Mouse (Mus musculus) stomach, postnatal 0 days (tissue): ENCODE data around the gene Heatr9. TPM values are rescaled to one million over a fixed set of nuclear protein-coding genes. Genes with fewer than 3 reads are reported as not detected.

Experiments
- ATAC-seq: fragments of 200-750 bp; cut with Nextera tagmentation; 2 replicates; pipeline ENCODE4 v1.8.0; 2017; ENCODE audit not compliant: low FRiP score, low TSS enrichment
- DNase-seq: peaks from one replicate; pipeline ENCODE4 v3.0.0-alpha.2; 2016; ENCODE audit warnings: low spot score
- H3K27ac ChIP-seq: fragments of 300-500 bp; sonication (generic); replicated peaks from 2 replicates; pipeline ENCODE4 v1.5.1; 2014; ENCODE audit warnings: mild to moderate bottlenecking, control low read depth
- H3K27me3 ChIP-seq: fragments of 300-500 bp; sonication (generic); 2 replicates; pipeline ENCODE4 v1.6.1; 2014; ENCODE audit warnings: low read length; ENCODE audit not compliant: control insufficient read depth, insufficient read depth
- H3K36me3 ChIP-seq: fragments of 300-500 bp; sonication (generic); 2 replicates; pipeline ENCODE4 v1.6.1; 2014; ENCODE audit warnings: low read length, mixed read lengths; ENCODE audit not compliant: control insufficient read depth, insufficient read depth
- H3K4me1 ChIP-seq: fragments of 300-500 bp; sonication (generic); replicated peaks from 2 replicates; pipeline ENCODE4 v1.6.1; 2014; ENCODE audit warnings: antibody characterized with exemption; ENCODE audit not compliant: control insufficient read depth, insufficient read depth
- H3K4me2 ChIP-seq: fragments of 300-500 bp; sonication (generic); replicated peaks from 2 replicates; pipeline ENCODE4 v1.6.1; 2014; ENCODE audit warnings: low read depth, mild to moderate bottlenecking, control low read depth, moderate library complexity
- H3K4me3 ChIP-seq: fragments of 300-500 bp; sonication (generic); 2 replicates; pipeline ENCODE4 v1.5.1; 2014; ENCODE audit warnings: low read depth, low read length, control low read depth
- H3K9ac ChIP-seq: fragments of 300-500 bp; sonication (generic); 2 replicates; pipeline ENCODE4 v1.6.1; 2014; ENCODE audit warnings: mild to moderate bottlenecking, low read length, control low read depth, mixed read lengths
- H3K9me3 ChIP-seq: fragments of 300-500 bp; sonication (generic); 2 replicates; pipeline ENCODE4 v1.6.1; 2016; ENCODE audit warnings: low read length; ENCODE audit not compliant: control insufficient read depth
- CTCF ChIP-seq: IDR thresholded peaks from 2 replicates; pipeline ENCODE4 v1.5.1; 2016; ENCODE audit warnings: antibody characterized with exemption, low read depth, mild to moderate bottlenecking, moderate library complexity
- EP300 ChIP-seq: optimal IDR thresholded peaks from 2 replicates; pipeline ENCODE3; 2016; ENCODE audit warnings: antibody characterized with exemption
- WGBS: fragments of 180-500 bp; shearing (Covaris S2); extraction: QIAGEN DNeasy Blood & Tissue Kit; methylation state at CpG from one replicate; pipeline ENCODE4 v1.1.7; 2014; 5-methylcytosine and 5-hydroxymethylcytosine counted together
- polyA plus RNA-seq: library from polyadenylated mRNA; unstranded; fragments of >200 nt; fragmentation: Nextera tagmentation; extraction: Ambion mirVana; gene quantifications from 2 replicates; pipeline ENCODE4 v1.2.1, GENCODE M21; 2015

Heatr9 gene
- polyA plus RNA-seq, 1 experiment from 2014 or later, result not detected

DNA sequence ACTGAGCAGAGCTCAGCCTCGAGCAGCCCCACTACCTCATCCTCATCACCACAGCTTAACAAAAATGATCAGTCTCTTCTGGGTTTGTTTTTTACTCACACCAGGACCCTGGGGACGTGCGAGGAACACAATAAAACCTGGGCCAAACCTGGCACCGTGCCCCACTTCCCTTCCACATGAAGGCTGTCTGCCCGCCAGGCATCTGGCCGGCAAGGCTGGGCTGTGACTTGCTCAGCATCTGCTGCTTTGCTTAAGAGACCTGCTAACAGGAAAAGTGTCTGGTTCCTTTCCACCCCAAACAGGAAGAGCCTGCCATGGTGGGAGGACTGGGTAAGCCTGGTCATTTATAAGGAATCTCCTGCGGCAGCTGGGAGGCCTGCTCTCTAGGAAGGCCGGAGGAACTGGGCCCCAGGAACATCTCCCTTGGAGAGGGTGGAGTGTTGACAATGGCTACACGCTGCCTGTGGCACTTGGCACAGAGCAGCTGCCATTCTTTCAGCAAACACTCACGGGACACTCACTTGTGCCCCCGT is 54.8 kb downstream of the Heatr9 start:
- DNase-seq, result no peak
- Histone ChIP-seq H3K4me1 (0 out of 2 replicates have a peak, but pooled peaks cover 3% of the 10 kb centered on the region), H3K4me3 (no peak overlapping the region), H3K36me3 (no peaks in the 10 kb centered on the region), H3K9me3 (no peaks in the 10 kb centered on the region), H3K4me2 (no peak overlapping the region), H3K27me3 (no peaks in the 10 kb centered on the region), H3K27ac (peak overlapping the region; percentile 24; the same call in 1 of the 2 replicates), H3K9ac (no peak overlapping the region)
- TF ChIP-seq CTCF (no peak), EP300 (no peak)
- WGBS, result 39% methylated on average over 11 of the region's 11 CpGs
- ATAC-seq, result peak; percentile 28; the same call in 1 of the 2 replicates

DNA sequence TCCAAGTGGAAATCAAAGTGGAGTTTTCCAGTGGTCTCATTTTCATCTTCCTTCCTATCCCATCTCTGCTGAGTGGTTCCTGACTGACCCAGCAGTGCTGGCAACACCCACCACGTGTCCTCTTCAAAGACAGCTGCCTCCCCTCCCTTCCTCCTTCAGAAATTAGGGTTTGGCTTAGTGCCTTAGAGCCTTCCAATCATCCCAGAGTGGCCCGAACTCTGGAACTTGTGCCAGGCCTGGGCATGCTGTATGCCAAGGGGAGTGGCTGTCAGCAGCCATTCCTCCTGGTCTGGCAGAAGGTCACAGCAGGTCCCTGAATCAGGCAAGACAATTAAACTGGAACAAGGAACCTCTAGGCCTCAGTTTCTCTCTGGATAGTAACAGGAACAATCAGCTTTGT is 56.0 kb downstream of the Heatr9 start:
- Histone ChIP-seq H3K4me3 (no peak overlapping the region), H3K27me3 (no peaks in the 10 kb centered on the region), H3K9me3 (no peaks in the 10 kb centered on the region), H3K4me1 (0 out of 2 replicates have a peak, but pooled peaks cover 3% of the 10 kb centered on the region), H3K9ac (0 out of 2 replicates have a peak overlapping the region, but pooled peaks have one; percentile 5), H3K4me2 (no peak overlapping the region), H3K36me3 (no peaks in the 10 kb centered on the region), H3K27ac (peak overlapping the region; percentile 35; the same call in 1 of the 2 replicates)
- WGBS, result 22% methylated on average over 2 of the region's 2 CpGs
- DNase-seq, result no peak
- no peak for TF ChIP-seq EP300
- ATAC-seq, result no peak

DNA sequence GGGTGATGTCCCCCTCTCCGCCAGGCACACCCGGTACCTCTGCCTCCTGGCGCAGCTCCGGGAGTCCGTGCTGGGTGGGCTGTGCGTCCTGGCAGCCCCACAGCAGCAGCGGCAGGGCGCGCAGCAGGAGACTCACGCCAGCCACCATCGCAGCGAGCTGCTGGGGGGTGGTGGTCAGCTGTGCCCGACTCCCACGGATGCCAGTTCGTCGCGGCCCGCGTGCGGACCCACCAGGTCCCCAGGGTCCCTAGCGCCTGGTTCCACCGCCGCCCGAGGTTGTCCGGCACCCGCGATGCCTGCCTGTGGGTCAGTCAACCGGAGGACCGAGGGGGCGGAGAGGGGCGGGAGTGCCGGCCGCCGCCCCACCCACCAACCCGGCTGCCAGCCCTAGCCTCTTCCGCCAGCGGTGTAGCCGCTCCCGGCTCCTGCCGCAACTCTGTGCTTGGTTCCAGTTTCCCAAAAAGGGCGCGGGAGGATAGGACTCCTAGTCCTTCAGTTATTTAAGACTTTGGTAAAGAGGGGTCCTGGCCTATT is 59.2 kb downstream of the Heatr9 start, which contains the start of gene Mmp28:
TSS of gene Mmp28 (minus strand) at position 361 of the 534 bp plus-strand sequence.
- under 1% methylated on average over 36 of the region's 42 CpGs for WGBS
- DNase-seq (peak; percentile 80), ATAC-seq (peak; percentile 76)

More for the DNA sequence above, 59.2 kb downstream of the Heatr9 start, which contains the start of gene Mmp28:
- H3K27ac ChIP-seq, result peak within 1 kb of the TSS; percentile 83
- no peak for TF ChIP-seq CTCF
- no peak for TF ChIP-seq EP300
- H3K4me2 ChIP-seq, result peak within 1 kb of the TSS; percentile 95
- H3K9me3 ChIP-seq, result no peaks in the 10 kb centered on the region
- peak within 1 kb of the TSS; percentile 66 for H3K4me3 ChIP-seq
- H3K36me3 ChIP-seq, result no peaks in the 10 kb centered on the region
- H3K9ac ChIP-seq, result peak within 1 kb of the TSS; percentile 79
- 0 out of 2 replicates have a peak, but pooled peaks cover 3% of the 10 kb centered on the region for H3K4me1 ChIP-seq
- no peaks in the 10 kb centered on the region for H3K27me3 ChIP-seq

Other genes starting within 250 kb of the Heatr9 start
- 0.04 TPM in 2 replicates for gene Slfn14, start 235.4 kb downstream of the Heatr9 start, polyA plus RNA-seq
- gene Ap2b1, start 223.2 kb downstream of the Heatr9 start, polyA plus RNA-seq, result 20.0 and 21.5 TPM in 2 replicates
- gene Pex12, start 219.6 kb downstream of the Heatr9 start, polyA plus RNA-seq, result 9.1 and 10.1 TPM in 2 replicates
- gene Rasl10b, start 113.0 kb downstream of the Heatr9 start, polyA plus RNA-seq, result 0.69 and 1.1 TPM in 2 replicates
- 0.11 and 0.21 TPM in 2 replicates for gene Gas2l2, start 92.7 kb downstream of the Heatr9 start, polyA plus RNA-seq
- 0.68 and 0.98 TPM in 2 replicates for gene 1700020L24Rik, start 84.5 kb downstream of the Heatr9 start, polyA plus RNA-seq
- 5.6 and 6.4 TPM in 2 replicates for gene Mmp28, start 59.1 kb downstream of the Heatr9 start, polyA plus RNA-seq
- gene Taf15, start 49.1 kb downstream of the Heatr9 start, polyA plus RNA-seq, result 2.8 and 4.0 TPM in 2 replicates
- 0.33 and 1.1 TPM in 2 replicates for gene Ccl5, start 8.3 kb upstream of the Heatr9 start, polyA plus RNA-seq
- gene Ccl9, start 56.5 kb upstream of the Heatr9 start, polyA plus RNA-seq, result 2.5 and 3.5 TPM in 2 replicates
- gene Ccl6, start 70.9 kb upstream of the Heatr9 start, polyA plus RNA-seq, result 57.9 and 58.5 TPM in 2 replicates
- gene Rpl9-ps1, start 123.4 kb upstream of the Heatr9 start, polyA plus RNA-seq, result not detected in 2 replicates
- 0.18 and 0.29 TPM in 2 replicates for gene Ccl3, start 127.2 kb upstream of the Heatr9 start, polyA plus RNA-seq
- gene Ccl4, start 140.4 kb upstream of the Heatr9 start, polyA plus RNA-seq, result 0.16 and 0.25 TPM in 2 replicates
- gene Wfdc17, start 181.8 kb upstream of the Heatr9 start, polyA plus RNA-seq, result 0.81 and 2.7 TPM in 2 replicates
- gene Wfdc18, start 186.8 kb upstream of the Heatr9 start, polyA plus RNA-seq, result 0.87 and 2.7 TPM in 2 replicates
- gene Wfdc21, start 224.8 kb upstream of the Heatr9 start, polyA plus RNA-seq, result 3.1 and 3.4 TPM in 2 replicates
- gene Heatr6, start 231.5 kb upstream of the Heatr9 start, polyA plus RNA-seq, result 8.6 and 9.2 TPM in 2 replicates